Mouse (Mus musculus) stomach, embryonic 15.5 days (tissue): ENCODE results near the gene Nmnat3. TPM values are rescaled to one million over a fixed set of nuclear protein-coding genes. Genes with fewer than 3 reads are reported as not detected.

Source experiments
- ATAC-seq: fragments of 200-750 bp; cut with Nextera tagmentation; 2 replicates; pipeline ENCODE4 v1.8.0; 2017; ENCODE audit warnings: low read depth, moderate number of reproducible peaks, moderate TSS enrichment; ENCODE audit not compliant: insufficient read depth, low FRiP score
- H3K27ac ChIP-seq: fragments of 300-500 bp; sonication (generic); 2 replicates; pipeline ENCODE4 v1.5.1; 2015; ENCODE audit warnings: mild to moderate bottlenecking, inconsistent platforms
- H3K27me3 ChIP-seq: fragments of 300-500 bp; sonication (generic); replicated peaks from 2 replicates; pipeline ENCODE4 v1.6.1; 2015; ENCODE audit warnings: inconsistent platforms
- H3K36me3 ChIP-seq: fragments of 300-500 bp; sonication (generic); 2 replicates; pipeline ENCODE4 v1.6.1; 2015; ENCODE audit warnings: inconsistent platforms
- H3K4me1 ChIP-seq: fragments of 300-500 bp; sonication (generic); 2 replicates; pipeline ENCODE4 v1.6.1; 2015; ENCODE audit warnings: inconsistent platforms
- H3K4me2 ChIP-seq: fragments of 300-500 bp; sonication (generic); 2 replicates; pipeline ENCODE4 v1.6.1; 2015; ENCODE audit warnings: mild to moderate bottlenecking, inconsistent platforms
- H3K4me3 ChIP-seq: fragments of 300-500 bp; sonication (generic); replicated peaks from 2 replicates; pipeline ENCODE4 v1.5.1; 2015; ENCODE audit warnings: inconsistent platforms
- H3K9ac ChIP-seq: fragments of 300-500 bp; sonication (generic); 2 replicates; pipeline ENCODE4 v1.6.1; 2015; ENCODE audit warnings: inconsistent platforms
- H3K9me3 ChIP-seq: fragments of 300-500 bp; sonication (generic); 2 replicates; pipeline ENCODE4 v1.6.1; 2016; ENCODE audit warnings: inconsistent platforms
- WGBS: fragments of 180-500 bp; shearing (Covaris S2); methylation state at CpG from one replicate; pipeline ENCODE4 v1.1.7; 2015; 5-methylcytosine and 5-hydroxymethylcytosine counted together
- polyA plus RNA-seq: library from polyadenylated mRNA; unstranded; fragments of >200 nt; fragmentation: Nextera tagmentation; extraction: Ambion mirVana; gene quantifications from 2 replicates; pipeline ENCODE4 v1.2.1, GENCODE M21; 2015

Nmnat3 gene
- polyA plus RNA-seq, 1 experiment from 2014 or later: 11.9 TPM

DNA sequence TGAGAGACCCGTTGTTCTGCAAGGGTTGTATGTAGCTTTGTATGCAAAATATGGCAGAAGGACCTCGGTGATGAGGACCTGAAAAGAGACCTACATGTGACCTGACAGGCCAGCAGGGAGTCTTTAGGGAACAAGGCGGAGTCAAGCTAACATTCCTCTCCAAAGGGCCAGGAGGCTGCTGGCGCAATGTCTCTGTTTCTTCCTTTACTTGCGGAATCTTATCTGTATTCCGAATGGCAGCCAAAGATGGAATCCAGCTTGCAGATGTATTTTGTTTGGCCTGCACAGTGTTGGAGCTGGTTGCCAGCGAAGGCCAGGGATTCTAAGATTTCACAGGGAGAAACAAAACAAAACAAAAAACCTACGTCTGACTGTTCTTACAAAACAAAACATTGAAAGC, 141.5 kb downstream of the Nmnat3 start:
- no peak for ATAC-seq
- H3K36me3 ChIP-seq: no peaks in the 10 kb centered on the region
- H3K9me3 ChIP-seq: no peaks in the 10 kb centered on the region
- peak overlapping the region; percentile 16; the same call in 1 of the 2 replicates for H3K4me2 ChIP-seq
- WGBS: 50% methylated on average over 8 of the region's 8 CpGs
- no peaks in the 10 kb centered on the region for H3K27me3 ChIP-seq
- H3K4me1 ChIP-seq: peaks cover 32% of the 10 kb centered on the region
- H3K27ac ChIP-seq: peak overlapping the region; percentile 18; the same call in 1 of the 2 replicates
- no peak overlapping the region for H3K4me3 ChIP-seq
- H3K9ac ChIP-seq: no peak overlapping the region

- H3K9me3 ChIP-seq: no peaks in the 10 kb centered on the region
- peak overlapping the region; percentile 34 for H3K4me2 ChIP-seq
- H3K4me1 ChIP-seq: peaks cover 28% of the 10 kb centered on the region
- H3K36me3 ChIP-seq: no peaks in the 10 kb centered on the region
- peak overlapping the region; percentile 78 for H3K27ac ChIP-seq
- 12% methylated on average over 7 of the region's 7 CpGs for WGBS
- H3K9ac ChIP-seq: no peak overlapping the region
- peak; percentile 54 for ATAC-seq
- no peaks in the 10 kb centered on the region for H3K27me3 ChIP-seq
- no peak overlapping the region for H3K4me3 ChIP-seq
Measured at GRCm38 (mm10) chr9:98429806-98430205, 142.6 kb downstream of the Nmnat3 start.

DNA sequence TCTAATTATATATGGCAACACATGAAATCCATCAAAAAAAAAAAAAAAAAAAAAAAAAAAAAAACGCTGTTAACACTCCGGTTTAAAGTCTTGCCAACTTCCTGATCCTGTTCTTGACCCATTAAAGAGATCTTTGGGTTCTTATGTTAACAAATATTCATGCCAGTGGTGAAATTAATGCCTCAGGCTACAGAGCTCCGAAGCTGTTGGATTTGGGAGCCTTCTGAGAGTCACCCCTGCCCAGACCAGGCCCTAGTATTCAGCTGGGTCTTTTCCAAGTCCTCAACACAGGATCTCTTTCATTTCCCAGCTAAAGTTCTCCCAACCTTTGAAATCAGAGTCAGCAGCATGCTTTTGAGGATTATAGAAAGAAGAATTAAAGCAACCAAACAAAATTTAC, 143.3 kb downstream of the Nmnat3 start:
- ATAC-seq: no peak
- Histone ChIP-seq H3K9ac (no peak overlapping the region), H3K4me2 (no peak overlapping the region), H3K27me3 (no peaks in the 10 kb centered on the region), H3K9me3 (no peaks in the 10 kb centered on the region), H3K27ac (peak overlapping the region; percentile 78; the same call in 1 of the 2 replicates), H3K4me1 (peaks cover 28% of the 10 kb centered on the region), H3K4me3 (no peak overlapping the region), H3K36me3 (no peaks in the 10 kb centered on the region)
- 28% methylated on average over 3 of the region's 3 CpGs for WGBS

DNA sequence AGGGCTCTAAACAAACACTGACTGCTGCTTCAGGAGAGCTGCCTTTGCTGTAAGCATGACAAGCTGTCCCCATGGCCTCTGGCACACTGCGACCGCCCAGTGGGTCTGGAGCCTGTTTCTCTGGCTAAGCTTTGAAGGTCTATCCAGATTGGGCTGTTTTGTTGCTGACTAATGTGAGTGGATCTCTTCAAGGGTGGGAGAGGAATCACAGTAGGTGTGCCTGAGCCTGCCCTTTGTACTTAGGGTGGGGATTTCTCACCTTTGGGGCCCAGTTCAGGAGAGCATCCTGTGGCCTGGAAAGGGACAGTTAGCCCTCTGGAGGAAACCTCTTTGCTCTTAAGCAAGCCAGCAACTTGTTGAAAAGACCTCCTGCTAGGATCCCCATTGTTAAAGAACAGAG, 145.8 kb downstream of the Nmnat3 start:
- Histone ChIP-seq H3K9ac (no peak overlapping the region), H3K9me3 (no peaks in the 10 kb centered on the region), H3K27me3 (no peaks in the 10 kb centered on the region), H3K4me1 (peaks cover 19% of the 10 kb centered on the region), H3K4me2 (peak overlapping the region; percentile 13; the same call in 1 of the 2 replicates), H3K36me3 (no peaks in the 10 kb centered on the region), H3K27ac (peak overlapping the region; percentile 79), H3K4me3 (no peak overlapping the region)
- WGBS: 64% methylated on average over 2 of the region's 2 CpGs
- peak; percentile 47 for ATAC-seq

DNA sequence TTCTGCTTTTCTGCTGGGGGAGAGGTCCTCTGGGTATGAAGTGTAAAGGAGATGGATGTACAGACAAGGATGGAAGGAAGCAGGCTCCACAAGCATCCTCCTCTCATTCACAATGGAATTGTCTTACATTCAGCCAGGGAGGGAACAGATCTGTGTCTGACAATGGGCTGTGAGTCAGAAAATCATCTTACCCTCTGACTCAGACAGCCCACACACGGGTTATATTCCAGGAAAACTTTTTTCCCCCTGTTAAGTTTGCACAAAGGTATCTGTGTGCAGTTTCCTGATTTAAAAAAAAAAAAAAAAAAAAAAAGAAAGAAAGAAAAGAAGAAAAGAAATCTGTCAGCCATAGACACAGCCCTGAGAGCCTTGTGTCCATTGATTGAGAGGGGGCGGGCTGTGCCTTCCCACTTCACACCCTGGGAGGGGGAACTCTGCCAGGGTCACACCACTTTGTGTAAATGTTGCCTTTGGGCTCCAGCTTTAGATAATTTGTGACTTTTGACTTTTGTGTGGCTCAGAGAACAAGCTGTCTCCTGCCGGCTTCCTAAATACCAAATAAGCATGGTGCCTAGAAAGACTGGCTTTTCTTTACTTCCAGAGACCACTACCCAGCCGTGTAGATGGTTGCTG, 146.8 kb downstream of the Nmnat3 start:
- Histone ChIP-seq H3K36me3 (no peaks in the 10 kb centered on the region), H3K27me3 (no peaks in the 10 kb centered on the region), H3K4me3 (no peak overlapping the region), H3K9me3 (no peaks in the 10 kb centered on the region), H3K4me2 (no peak overlapping the region), H3K9ac (no peak overlapping the region), H3K4me1 (peaks cover 10% of the 10 kb centered on the region), H3K27ac (peak overlapping the region; percentile 79)
- ATAC-seq: no peak
- 41% methylated on average over 4 of the region's 4 CpGs for WGBS

DNA sequence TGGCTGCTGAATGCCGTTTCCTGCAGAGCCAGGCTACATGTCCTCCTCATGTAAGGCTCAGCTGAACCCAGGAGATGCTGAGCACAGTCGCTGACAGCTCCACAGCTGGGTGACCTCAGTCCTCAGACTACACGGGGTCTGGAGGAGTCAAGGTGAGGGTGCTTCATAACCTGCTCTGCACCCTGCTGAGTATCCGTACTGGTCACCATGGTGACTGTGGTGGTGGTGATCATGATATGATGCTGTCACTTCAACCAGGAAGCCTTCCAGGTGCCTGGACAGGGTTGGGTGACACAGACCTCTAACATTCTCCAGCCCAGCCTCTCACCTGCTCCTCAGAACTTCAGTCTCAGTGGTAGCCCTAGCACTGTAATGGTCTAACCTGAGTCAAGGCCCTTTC, 150.6 kb downstream of the Nmnat3 start:
- H3K9me3 ChIP-seq: no peaks in the 10 kb centered on the region
- H3K27me3 ChIP-seq: no peaks in the 10 kb centered on the region
- H3K27ac ChIP-seq: no peak overlapping the region
- no peaks in the 10 kb centered on the region for H3K36me3 ChIP-seq
- H3K4me2 ChIP-seq: no peak overlapping the region
- no peak overlapping the region for H3K4me3 ChIP-seq
- no peak for ATAC-seq
- H3K9ac ChIP-seq: no peak overlapping the region
- no peaks in the 10 kb centered on the region for H3K4me1 ChIP-seq
- WGBS: 72% methylated on average over 4 of the region's 4 CpGs

DNA sequence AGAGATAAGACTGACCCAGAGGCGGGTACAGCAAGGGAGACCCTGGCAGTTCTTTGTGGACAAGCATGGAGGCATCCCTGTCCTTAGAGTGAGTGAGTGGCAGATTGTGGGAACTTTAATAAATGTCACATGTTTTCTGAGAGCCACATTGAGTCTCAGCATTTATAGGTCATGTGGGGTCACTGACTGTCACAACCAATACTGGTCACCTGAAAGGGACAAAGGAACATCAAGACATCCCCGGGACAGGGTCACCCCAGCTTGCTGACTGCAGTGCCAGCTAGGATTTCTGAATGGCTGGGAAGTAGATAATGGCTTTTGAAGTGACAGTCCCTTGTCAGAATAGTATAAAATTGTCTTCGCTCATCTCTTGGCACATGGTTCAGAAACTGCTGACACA, 151.9 kb downstream of the Nmnat3 start:
- H3K4me1 ChIP-seq: no peaks in the 10 kb centered on the region
- WGBS: 70% methylated on average over 3 of the region's 3 CpGs
- H3K27ac ChIP-seq: no peak overlapping the region
- no peaks in the 10 kb centered on the region for H3K36me3 ChIP-seq
- H3K9ac ChIP-seq: no peak overlapping the region
- no peak overlapping the region for H3K4me3 ChIP-seq
- no peaks in the 10 kb centered on the region for H3K9me3 ChIP-seq
- ATAC-seq: no peak
- H3K27me3 ChIP-seq: no peaks in the 10 kb centered on the region
- H3K4me2 ChIP-seq: no peak overlapping the region

- no peaks in the 10 kb centered on the region for H3K27me3 ChIP-seq
- no peak overlapping the region for H3K27ac ChIP-seq
- no peaks in the 10 kb centered on the region for H3K9me3 ChIP-seq
- H3K4me1 ChIP-seq: peaks cover 4% of the 10 kb centered on the region; the same call in 1 of the 2 replicates
- no peak overlapping the region for H3K4me3 ChIP-seq
- 57% methylated on average over 5 of the region's 5 CpGs for WGBS
- H3K9ac ChIP-seq: no peak overlapping the region
- H3K4me2 ChIP-seq: no peak overlapping the region
- ATAC-seq: no peak
- no peaks in the 10 kb centered on the region for H3K36me3 ChIP-seq
Measured at GRCm38 (mm10) chr9:98442638-98443037, 155.4 kb downstream of the Nmnat3 start.

- no peak overlapping the region for H3K4me3 ChIP-seq
- no peak overlapping the region for H3K27ac ChIP-seq
- no peak overlapping the region for H3K4me2 ChIP-seq
- WGBS: 74% methylated on average over 9 of the region's 9 CpGs
- no peaks in the 10 kb centered on the region for H3K27me3 ChIP-seq
- H3K9me3 ChIP-seq: no peaks in the 10 kb centered on the region
- no peak overlapping the region for H3K9ac ChIP-seq
- peak; percentile 50; the same call in 1 of the 2 replicates for ATAC-seq
- H3K36me3 ChIP-seq: no peaks in the 10 kb centered on the region
- H3K4me1 ChIP-seq: peaks cover 4% of the 10 kb centered on the region; the same call in 1 of the 2 replicates
Measured at GRCm38 (mm10) chr9:98445359-98446149, 158.3 kb downstream of the Nmnat3 start.

DNA sequence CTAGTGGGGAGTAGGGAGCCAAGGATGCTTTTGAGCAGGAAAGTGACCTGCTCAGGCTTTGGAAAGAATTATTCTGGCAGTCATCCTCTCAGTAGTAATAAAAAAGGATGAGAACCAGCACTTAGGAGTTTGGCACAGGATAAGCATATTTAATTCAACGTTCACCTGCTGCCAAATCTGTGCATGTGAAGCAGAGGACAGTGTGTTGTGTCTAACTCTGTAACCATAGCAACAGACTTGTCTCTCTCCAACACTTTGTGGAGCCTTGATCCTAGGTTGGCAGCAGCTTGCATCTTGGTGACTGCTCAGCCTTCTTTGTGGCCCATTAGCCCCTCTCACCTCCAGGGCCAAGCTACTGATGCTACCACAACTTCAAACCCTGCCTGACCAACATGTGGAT, 163.7 kb downstream of the Nmnat3 start:
- Histone ChIP-seq H3K4me1 (no peaks in the 10 kb centered on the region), H3K27me3 (no peaks in the 10 kb centered on the region), H3K9me3 (no peaks in the 10 kb centered on the region), H3K9ac (no peak overlapping the region), H3K4me3 (no peak overlapping the region), H3K36me3 (no peaks in the 10 kb centered on the region), H3K27ac (no peak overlapping the region), H3K4me2 (no peak overlapping the region)
- no peak for ATAC-seq
- WGBS: 68% methylated on average over 1 of the region's 1 CpGs

GRCm38 (mm10) chr9:98466709-98467108, 179.5 kb downstream of the Nmnat3 start:
- peak; percentile 89 for ATAC-seq
- no peaks in the 10 kb centered on the region for H3K4me1 ChIP-seq
- H3K9ac ChIP-seq: no peak overlapping the region
- 34% methylated on average over 2 of the region's 2 CpGs for WGBS
- no peaks in the 10 kb centered on the region for H3K36me3 ChIP-seq
- no peak overlapping the region for H3K4me3 ChIP-seq
- H3K27me3 ChIP-seq: no peaks in the 10 kb centered on the region
- no peak overlapping the region for H3K4me2 ChIP-seq
- H3K9me3 ChIP-seq: no peaks in the 10 kb centered on the region
- no peak overlapping the region for H3K27ac ChIP-seq
